Mouse (Mus musculus): ENCODE results near the gene Sh3bgrl2.

GRCm38 (mm10) chr9:83628669-83629612 is 80.8 kb downstream of the Sh3bgrl2 start:
- no peak for TF ChIP-seq CTCF (IDR thresholded peaks at IDR 0.05; ENCODE audit: extremely low read depth, insufficient read depth, low read length)
- no peak for TF ChIP-seq POLR2A (IDR thresholded peaks at IDR 0.05; ENCODE audit: extremely low read depth, insufficient read depth, low read length)
